Comparison of ENCODE assay signal across 9 mouse cellular contexts in genomic region chr6:140336414-140336941, GRCm38 (mm10).
DNase-seq lines count a peak whose midpoint lies in the region; ATAC-seq and TF ChIP-seq lines count a peak whose summit lies in the region.
"Had no signal": no experiment of that assay in that cellular context is flagged by ENCODE, and none has a peak within 500 bp of the region (broad histone marks: within the 10 kb centered on the region; RNA-seq: fewer than 3 reads in every experiment).

No protein-coding gene starts in this region.

- peak overlapping the region; percentile 85 for H3K27ac ChIP-seq in lung, embryonic 15.5 days
- H3K27ac ChIP-seq in forebrain, postnatal 0 days (ENCODE audit: low read depth, low read length), result no peak overlapping the region
- H3K27ac ChIP-seq in limb, embryonic 12.5 days, result peak overlapping the region; percentile 87
- H3K27ac ChIP-seq in stomach, embryonic 16.5 days (ENCODE audit: low read length), result peak overlapping the region; percentile 68

- TF ChIP-seq POLR2A in lung, adult 2 months (IDR thresholded peaks at IDR 0.05; ENCODE audit: borderline replicate concordance, extremely low read depth, low read depth, low read length), result no peak

- peaks cover 30% of the 10 kb centered on the region for H3K4me1 ChIP-seq in lung, embryonic 15.5 days
- no peaks in the 10 kb centered on the region; the same call in 1 of the 2 replicates for H3K4me1 ChIP-seq in lung, adult 2 months (ENCODE audit: control insufficient read depth, insufficient read depth, low read length)
- H3K4me1 ChIP-seq in forebrain, postnatal 0 days (ENCODE audit: insufficient read depth), result peaks cover 9% of the 10 kb centered on the region
- H3K4me1 ChIP-seq in limb, embryonic 12.5 days (replicated peaks), result peaks cover 20% of the 10 kb centered on the region
- peaks cover 14% of the 10 kb centered on the region for H3K4me1 ChIP-seq in stomach, embryonic 16.5 days (ENCODE audit: control insufficient read depth, insufficient read depth, low read length)

- TF ChIP-seq CTCF in lung, adult 2 months (IDR thresholded peaks at IDR 0.05; ENCODE audit: insufficient read depth, low read length), result no peak
- TF ChIP-seq CTCF in forebrain, postnatal 0 days (IDR thresholded peaks at IDR 0.05; ENCODE audit: low read depth), result no peak

- WGBS in lung, embryonic 15.5 days, result 5% methylated on average over 13 of the region's 13 CpGs
- WGBS in lung, adult 2 months, result 4% methylated on average over 13 of the region's 13 CpGs
- 4% methylated on average over 13 of the region's 13 CpGs for WGBS in forebrain, postnatal 0 days
- WGBS in limb, embryonic 12.5 days, result 10% methylated on average over 13 of the region's 13 CpGs
- WGBS in stomach, embryonic 16.5 days, result 3% methylated on average over 13 of the region's 13 CpGs

- H3K27me3 ChIP-seq in lung, embryonic 15.5 days, result no peaks in the 10 kb centered on the region
- H3K27me3 ChIP-seq in forebrain, postnatal 0 days (ENCODE audit: insufficient read depth, low read length), result no peaks in the 10 kb centered on the region
- no peaks in the 10 kb centered on the region for H3K27me3 ChIP-seq in limb, embryonic 12.5 days
- H3K27me3 ChIP-seq in stomach, embryonic 16.5 days (ENCODE audit: control insufficient read depth, insufficient read depth, low read length), result no peaks in the 10 kb centered on the region

- no peak for DNase-seq in lung, adult 2 months
- no peak for DNase-seq in forebrain, postnatal 0 days
- DNase-seq in frontal cortex, postnatal 10 days (ENCODE audit: low spot score in 2 of 2), result no peak
- no peak for DNase-seq in urinary bladder, adult 18-20 months (ENCODE audit: low spot score in 2 of 2)
- no peak for DNase-seq in ovary, postnatal 36 days (ENCODE audit: low spot score)
- DNase-seq: right cerebral cortex, postnatal 14 days had no signal

- no peaks in the 10 kb centered on the region for H3K36me3 ChIP-seq in lung, embryonic 15.5 days
- H3K36me3 ChIP-seq in forebrain, postnatal 0 days (ENCODE audit: insufficient read depth), result no peaks in the 10 kb centered on the region
- no peaks in the 10 kb centered on the region for H3K36me3 ChIP-seq in limb, embryonic 12.5 days
- no peaks in the 10 kb centered on the region for H3K36me3 ChIP-seq in stomach, embryonic 16.5 days (ENCODE audit: control insufficient read depth, insufficient read depth, low read length)

- peak; percentile 58; the same call in 1 of the 2 replicates for ATAC-seq in lung, embryonic 15.5 days (ENCODE audit: borderline replicate concordance, extremely low read depth, low FRiP score, low TSS enrichment)
- 0 out of 2 replicates have a peak, but pooled peaks have one; percentile 27 for ATAC-seq in forebrain, postnatal 0 days
- ATAC-seq in limb, embryonic 12.5 days (ENCODE audit: insufficient number of reproducible peaks, insufficient read depth, low FRiP score, low TSS enrichment, low read depth), result no peak
- no peak for ATAC-seq in stomach, embryonic 16.5 days (ENCODE audit: insufficient read depth, low FRiP score)

- no peak overlapping the region for H3K4me3 ChIP-seq in lung, embryonic 15.5 days
- no peak overlapping the region for H3K4me3 ChIP-seq in lung, adult 2 months (replicated peaks; ENCODE audit: extremely low read depth, low read depth, low read length)
- no peak overlapping the region for H3K4me3 ChIP-seq in forebrain, postnatal 0 days (ENCODE audit: low read depth, low read length)
- no peak overlapping the region for H3K4me3 ChIP-seq in limb, embryonic 12.5 days (replicated peaks)
- peak overlapping the region; percentile 5; the same call in 1 of the 2 replicates for H3K4me3 ChIP-seq in stomach, embryonic 16.5 days (replicated peaks; ENCODE audit: low read length)

- no peak overlapping the region for H3K9ac ChIP-seq in lung, embryonic 15.5 days
- no peak overlapping the region for H3K9ac ChIP-seq in forebrain, postnatal 0 days
- no peak overlapping the region for H3K9ac ChIP-seq in limb, embryonic 12.5 days (replicated peaks)
- H3K9ac ChIP-seq in stomach, embryonic 16.5 days (ENCODE audit: low read length), result no peak overlapping the region

- no peaks in the 10 kb centered on the region for H3K9me3 ChIP-seq in lung, embryonic 15.5 days
- H3K9me3 ChIP-seq in forebrain, postnatal 0 days (ENCODE audit: low read length), result no peaks in the 10 kb centered on the region
- no peaks in the 10 kb centered on the region for H3K9me3 ChIP-seq in limb, embryonic 12.5 days
- no peaks in the 10 kb centered on the region for H3K9me3 ChIP-seq in stomach, embryonic 16.5 days (replicated peaks; ENCODE audit: control insufficient read depth, low read length)

- H3K4me2 ChIP-seq in lung, embryonic 15.5 days, result peak overlapping the region; percentile 32
- no peak overlapping the region; the same call in 1 of the 2 replicates for H3K4me2 ChIP-seq in forebrain, postnatal 0 days (ENCODE audit: low read depth)
- H3K4me2 ChIP-seq in limb, embryonic 12.5 days, result peak overlapping the region; percentile 33
- peak overlapping the region; percentile 36 for H3K4me2 ChIP-seq in stomach, embryonic 16.5 days (ENCODE audit: low read depth, low read length)

Comparison
In these comparisons a context has a peak if more than half of its experiments do, and no peak if none do; other contexts are left out.
1. ATAC-seq: peak in lung, embryonic 15.5 days (single experiment) and forebrain, postnatal 0 days (single experiment); none in limb, embryonic 12.5 days (single experiment) and stomach, embryonic 16.5 days (single experiment).